Mouse (Mus musculus): ENCODE data around the gene Naa80. TPM values are rescaled to one million over a fixed set of nuclear protein-coding genes. Genes with fewer than 3 reads are reported as not detected.

Gene Naa80
- total and polyA plus RNA-seq, 3 experiments, result 15.9 to 111 (median 19.2) TPM

GRCm38 (mm10) chr9:107594281-107595062, 15.8 kb downstream of the Naa80 start:
- DNase-seq, result no peak

GRCm38 (mm10) chr9:107596619-107597569, 18.2 kb downstream of the Naa80 start:
- no peak for DNase-seq

GRCm38 (mm10) chr9:107598385-107598784, 19.7 kb downstream of the Naa80 start:
- DNase-seq, result no peak

- no peak for DNase-seq
These were observed 20.7 kb downstream of the Naa80 start for GRCm38 (mm10) chr9:107599433-107599832.

GRCm38 (mm10) chr9:107599842-107600241, 21.2 kb downstream of the Naa80 start:
- no peak for DNase-seq

GRCm38 (mm10) chr9:107600745-107601144, 22.1 kb downstream of the Naa80 start:
- DNase-seq, result no peak

- no peak for DNase-seq
These were observed 22.6 kb downstream of the Naa80 start for GRCm38 (mm10) chr9:107601275-107601674.

- DNase-seq, result peak; percentile 91
These were observed 23.5 kb downstream of the Naa80 start for GRCm38 (mm10) chr9:107602068-107602648.

GRCm38 (mm10) chr9:107603251-107603650, 24.6 kb downstream of the Naa80 start:
- DNase-seq, result no peak

- no peak for DNase-seq
These were observed 26.5 kb downstream of the Naa80 start for GRCm38 (mm10) chr9:107605041-107605661.

GRCm38 (mm10) chr9:107606591-107606990, 27.9 kb downstream of the Naa80 start:
- no peak for DNase-seq

- DNase-seq, result no peak
These were observed 28.3 kb downstream of the Naa80 start for GRCm38 (mm10) chr9:107607036-107607435.

GRCm38 (mm10) chr9:107607653-107608245, 29.1 kb downstream of the Naa80 start:
- no peak for DNase-seq

- DNase-seq, result no peak
These were observed 30.2 kb downstream of the Naa80 start, which contains the start of gene Sema3b for GRCm38 (mm10) chr9:107608741-107609432. Gene Sema3b (minus strand): TSS chr9:107609229.

- DNase-seq, result no peak
These were observed 30.7 kb downstream of the Naa80 start for GRCm38 (mm10) chr9:107609433-107609830.

- DNase-seq, result no peak
These were observed 32.9 kb downstream of the Naa80 start for GRCm38 (mm10) chr9:107611456-107612190.

- peak; percentile 99 for DNase-seq
These were observed 33.7 kb downstream of the Naa80 start for GRCm38 (mm10) chr9:107612191-107612944.

GRCm38 (mm10) chr9:107612945-107613569, 34.4 kb downstream of the Naa80 start:
- DNase-seq, result no peak

- DNase-seq, result no peak
These were observed 36.3 kb downstream of the Naa80 start for GRCm38 (mm10) chr9:107615035-107615434.
